Mouse (Mus musculus) stomach, embryonic 16.5 days (tissue): ENCODE measurements around the gene Ptpru. TPM values are rescaled to one million over a fixed set of nuclear protein-coding genes. Genes with fewer than 3 reads are reported as not detected.

Source experiments
- ATAC-seq: fragments of 200-750 bp; cut with Nextera tagmentation; 2 replicates; pipeline ENCODE4 v1.8.0; 2017; ENCODE audit warnings: moderate number of reproducible peaks, moderate TSS enrichment; ENCODE audit not compliant: insufficient read depth, low FRiP score
- H3K27ac ChIP-seq: fragments of 300-500 bp; sonication (generic); 2 replicates; pipeline ENCODE4 v1.5.1; 2014; ENCODE audit warnings: low read length
- H3K27me3 ChIP-seq: fragments of 300-500 bp; sonication (generic); 2 replicates; pipeline ENCODE4 v1.6.1; 2014; ENCODE audit warnings: low read length, control low read depth, mixed read lengths; ENCODE audit not compliant: control insufficient read depth, insufficient read depth
- H3K36me3 ChIP-seq: fragments of 300-500 bp; sonication (generic); 2 replicates; pipeline ENCODE4 v1.6.1; 2014; ENCODE audit warnings: low read length; ENCODE audit not compliant: control insufficient read depth, insufficient read depth
- H3K4me1 ChIP-seq: fragments of 300-500 bp; sonication (generic); 2 replicates; pipeline ENCODE4 v1.6.1; 2014; ENCODE audit warnings: low read length, control low read depth, mixed read lengths; ENCODE audit not compliant: control insufficient read depth, insufficient read depth
- H3K4me2 ChIP-seq: fragments of 300-500 bp; sonication (generic); 2 replicates; pipeline ENCODE4 v1.6.1; 2014; ENCODE audit warnings: low read depth, low read length, mixed read lengths
- H3K4me3 ChIP-seq: fragments of 300-500 bp; sonication (generic); replicated peaks from 2 replicates; pipeline ENCODE4 v1.5.1; 2014; ENCODE audit warnings: mild to moderate bottlenecking, low read length
- H3K9ac ChIP-seq: fragments of 300-500 bp; sonication (generic); 2 replicates; pipeline ENCODE4 v1.6.1; 2014; ENCODE audit warnings: low read length
- H3K9me3 ChIP-seq: fragments of 300-500 bp; sonication (generic); replicated peaks from 2 replicates; pipeline ENCODE4 v1.6.1; 2016; ENCODE audit warnings: low read length, control low read depth; ENCODE audit not compliant: control insufficient read depth
- WGBS: fragments of 180-500 bp; shearing (Covaris S2); extraction: QIAGEN DNeasy Blood & Tissue Kit; methylation state at CpG from one replicate; pipeline ENCODE4 v1.1.7; 2014; 5-methylcytosine and 5-hydroxymethylcytosine counted together
- polyA plus RNA-seq: library from polyadenylated mRNA; unstranded; fragments of >200 nt; fragmentation: Nextera tagmentation; extraction: Ambion mirVana; gene quantifications from 2 replicates; pipeline ENCODE4 v1.2.1, GENCODE M21; 2015

The Ptpru gene
- polyA plus RNA-seq: 13.7 and 13.8 TPM in 2 replicates

GRCm38 (mm10) chr4:131837872-131838524 lies at the start of gene Ptpru:
Gene Ptpru, minus strand, starts transcription at chr4:131838288.
- peak; percentile 83 for ATAC-seq
- WGBS: under 1% methylated on average over 72 of the region's 72 CpGs
- peak within 1 kb of the TSS; percentile 74 for H3K4me3 ChIP-seq
- no peak within 1 kb of the TSS for H3K27ac ChIP-seq
- peak within 1 kb of the TSS; percentile 84 for H3K9ac ChIP-seq
- no peaks in the 10 kb centered on the region for H3K9me3 ChIP-seq
- peaks cover 12% of the 10 kb centered on the region for H3K4me1 ChIP-seq
- H3K4me2 ChIP-seq: peak within 1 kb of the TSS; percentile 99
- H3K36me3 ChIP-seq: no peaks in the 10 kb centered on the region
- H3K27me3 ChIP-seq: peaks cover 5% of the 10 kb centered on the region; the same call in 1 of the 2 replicates

- no peak overlapping the region for H3K4me2 ChIP-seq
- 82% methylated on average over 6 of the region's 6 CpGs for WGBS
- 0 out of 2 replicates have a peak, but pooled peaks cover 4% of the 10 kb centered on the region for H3K36me3 ChIP-seq
- no peak overlapping the region for H3K27ac ChIP-seq
- H3K9me3 ChIP-seq: no peaks in the 10 kb centered on the region
- H3K4me1 ChIP-seq: peaks cover 7% of the 10 kb centered on the region
- H3K9ac ChIP-seq: no peak overlapping the region
- ATAC-seq: no peak
- no peaks in the 10 kb centered on the region for H3K27me3 ChIP-seq
- no peak overlapping the region for H3K4me3 ChIP-seq
These were observed 47.3 kb upstream of the Ptpru start for GRCm38 (mm10) chr4:131885376-131885775.

GRCm38 (mm10) chr4:131883571-131883970 lies 45.5 kb upstream of the Ptpru start:
- WGBS: 72% methylated on average over 6 of the region's 6 CpGs

GRCm38 (mm10) chr4:131881306-131881705 lies 43.2 kb upstream of the Ptpru start:
- Histone ChIP-seq H3K9me3 (no peaks in the 10 kb centered on the region), H3K4me1 (peaks cover 37% of the 10 kb centered on the region), H3K27ac (no peak overlapping the region), H3K9ac (no peak overlapping the region), H3K36me3 (0 out of 2 replicates have a peak, but pooled peaks cover 4% of the 10 kb centered on the region), H3K27me3 (no peaks in the 10 kb centered on the region), H3K4me2 (no peak overlapping the region), H3K4me3 (no peak overlapping the region)
- no peak for ATAC-seq
- WGBS: 74% methylated on average over 7 of the region's 7 CpGs

More at GRCm38 (mm10) chr4:131883571-131883970, 45.5 kb upstream of the Ptpru start:
- no peaks in the 10 kb centered on the region for H3K9me3 ChIP-seq
- H3K4me2 ChIP-seq: no peak overlapping the region
- H3K36me3 ChIP-seq: 0 out of 2 replicates have a peak, but pooled peaks cover 4% of the 10 kb centered on the region
- H3K4me1 ChIP-seq: peaks cover 19% of the 10 kb centered on the region
- H3K9ac ChIP-seq: no peak overlapping the region
- no peak for ATAC-seq
- no peak overlapping the region for H3K4me3 ChIP-seq
- H3K27ac ChIP-seq: no peak overlapping the region
- H3K27me3 ChIP-seq: no peaks in the 10 kb centered on the region

- no peak overlapping the region for H3K9ac ChIP-seq
- WGBS: 75% methylated on average over 1 of the region's 1 CpGs
- no peak overlapping the region for H3K4me2 ChIP-seq
- ATAC-seq: no peak
- H3K27me3 ChIP-seq: no peaks in the 10 kb centered on the region
- no peak overlapping the region for H3K27ac ChIP-seq
- H3K36me3 ChIP-seq: no peaks in the 10 kb centered on the region
- H3K9me3 ChIP-seq: no peaks in the 10 kb centered on the region
- peaks cover 47% of the 10 kb centered on the region for H3K4me1 ChIP-seq
- no peak overlapping the region for H3K4me3 ChIP-seq
These were observed 41.6 kb upstream of the Ptpru start for GRCm38 (mm10) chr4:131879692-131880091.

GRCm38 (mm10) chr4:131876836-131877235 lies 38.7 kb upstream of the Ptpru start:
- ATAC-seq: no peak
- H3K27me3 ChIP-seq: no peaks in the 10 kb centered on the region
- no peak overlapping the region for H3K9ac ChIP-seq
- no peaks in the 10 kb centered on the region for H3K36me3 ChIP-seq
- H3K4me3 ChIP-seq: 0 out of 2 replicates have a peak overlapping the region, but pooled peaks have one; percentile 10
- H3K4me1 ChIP-seq: peaks cover 50% of the 10 kb centered on the region
- H3K9me3 ChIP-seq: no peaks in the 10 kb centered on the region
- no peak overlapping the region for H3K27ac ChIP-seq
- 0 out of 2 replicates have a peak overlapping the region, but pooled peaks have one; percentile 92 for H3K4me2 ChIP-seq
- WGBS: 34% methylated on average over 2 of the region's 2 CpGs

- H3K4me2 ChIP-seq: peak overlapping the region; percentile 92
- H3K27me3 ChIP-seq: no peaks in the 10 kb centered on the region
- no peaks in the 10 kb centered on the region for H3K36me3 ChIP-seq
- WGBS: 30% methylated on average over 3 of the region's 3 CpGs
- H3K4me1 ChIP-seq: peaks cover 52% of the 10 kb centered on the region
- no peak overlapping the region for H3K27ac ChIP-seq
- ATAC-seq: no peak
- H3K9me3 ChIP-seq: no peaks in the 10 kb centered on the region
- peak overlapping the region; percentile 99 for H3K4me3 ChIP-seq
- H3K9ac ChIP-seq: peak overlapping the region; percentile 100
These were observed 37.2 kb upstream of the Ptpru start for GRCm38 (mm10) chr4:131875242-131875641.

GRCm38 (mm10) chr4:131874567-131874966 lies 36.5 kb upstream of the Ptpru start:
- Histone ChIP-seq H3K4me2 (peak overlapping the region; percentile 92), H3K4me3 (peak overlapping the region; percentile 99), H3K27me3 (no peaks in the 10 kb centered on the region), H3K4me1 (peaks cover 46% of the 10 kb centered on the region), H3K36me3 (no peaks in the 10 kb centered on the region), H3K9ac (peak overlapping the region; percentile 100), H3K9me3 (no peaks in the 10 kb centered on the region), H3K27ac (peak overlapping the region; percentile 100)
- WGBS: 2% methylated on average over 11 of the region's 11 CpGs
- no peak for ATAC-seq

GRCm38 (mm10) chr4:131874169-131874536 lies 36.1 kb upstream of the Ptpru start:
- Histone ChIP-seq H3K27ac (peak overlapping the region; percentile 100), H3K9me3 (no peaks in the 10 kb centered on the region), H3K4me2 (peak overlapping the region; percentile 92), H3K4me3 (peak overlapping the region; percentile 99), H3K9ac (peak overlapping the region; percentile 100), H3K4me1 (peaks cover 43% of the 10 kb centered on the region), H3K27me3 (no peaks in the 10 kb centered on the region), H3K36me3 (no peaks in the 10 kb centered on the region)
- under 1% methylated on average over 20 of the region's 20 CpGs for WGBS
- no peak for ATAC-seq
